Mouse (Mus musculus) gastrocnemius, adult 8-10 months (tissue): Measurements from ENCODE around the gene Ctnnd1. TPM values are rescaled to one million over a fixed set of nuclear protein-coding genes. Genes with fewer than 3 reads are reported as not detected.

ENCODE experiments used
- DNase-seq, 2 experiments: peaks; one replicate each; pipeline ENCODE4 v3.0.0; 2022; ENCODE audit warnings: low spot score in 2 of 2
- total RNA-seq, 4 experiments: library from RNA; stranded (reverse); gene quantifications; 2 replicates each; pipeline ENCODE4 v1.2.4; 2022

Gene Ctnnd1
- total RNA-seq, 4 experiments from 2014 or later = 20.7 to 26.6 (median 21.9) TPM

DNA sequence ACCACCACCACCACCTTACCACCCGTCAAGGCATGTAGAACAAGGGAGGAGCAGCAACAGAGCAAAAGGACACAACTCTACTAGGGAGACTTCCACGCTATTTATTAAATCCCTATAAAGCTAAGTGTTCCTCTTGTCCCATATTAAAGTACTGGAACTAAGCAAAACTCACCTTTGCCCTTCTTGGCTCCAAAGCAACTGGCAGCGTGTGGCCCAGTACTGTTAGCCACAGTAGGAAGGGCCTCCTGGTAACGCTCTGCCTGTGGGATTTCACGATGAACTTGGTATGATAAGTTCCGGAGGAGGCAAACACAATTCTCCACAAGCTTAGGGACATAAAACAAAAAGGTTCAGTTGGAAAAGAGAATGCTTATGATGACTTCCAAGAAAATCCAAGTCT, 37.8 kb downstream of the Ctnnd1 start:
- no peak for DNase-seq

DNA sequence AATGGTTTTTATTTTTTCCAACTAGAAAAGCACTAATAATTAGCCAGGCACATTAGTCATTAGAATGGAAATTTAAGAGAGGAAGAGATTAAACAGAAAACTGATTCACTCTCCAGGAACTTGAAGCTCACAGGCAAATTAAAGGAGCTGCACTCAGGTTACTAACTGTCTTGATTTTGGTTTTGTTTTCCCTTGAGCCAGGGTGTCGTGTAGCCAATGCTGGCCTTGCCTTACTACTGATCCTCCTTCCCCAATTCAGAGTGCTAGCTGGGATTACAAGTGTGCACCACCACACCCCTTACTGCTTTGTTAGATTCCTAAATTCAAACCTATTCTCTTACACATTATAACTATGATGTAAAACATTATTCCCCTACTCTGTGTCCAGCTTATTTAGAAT, 42.7 kb downstream of the Ctnnd1 start:
- DNase-seq = no peak

DNA sequence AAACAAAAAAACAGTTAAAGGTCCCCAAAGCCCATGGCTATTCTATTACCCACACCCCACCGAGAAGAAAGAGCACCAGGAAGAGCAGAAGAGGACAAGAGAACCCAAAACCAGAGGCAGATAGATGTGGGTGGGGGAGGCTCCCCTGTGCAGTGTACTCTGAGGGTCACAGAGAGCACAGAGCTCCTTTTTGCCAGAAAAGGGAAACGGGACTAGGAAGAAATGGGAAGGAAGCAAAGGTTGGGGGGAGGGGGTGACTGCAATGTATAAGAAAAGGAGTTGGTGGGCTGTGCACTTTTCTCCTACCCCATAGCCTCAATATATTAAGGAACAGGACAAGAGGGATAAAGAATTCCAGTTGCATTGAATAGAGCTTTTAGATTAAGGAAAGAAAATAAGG, 49.6 kb downstream of the Ctnnd1 start:
- no peak for DNase-seq

DNA sequence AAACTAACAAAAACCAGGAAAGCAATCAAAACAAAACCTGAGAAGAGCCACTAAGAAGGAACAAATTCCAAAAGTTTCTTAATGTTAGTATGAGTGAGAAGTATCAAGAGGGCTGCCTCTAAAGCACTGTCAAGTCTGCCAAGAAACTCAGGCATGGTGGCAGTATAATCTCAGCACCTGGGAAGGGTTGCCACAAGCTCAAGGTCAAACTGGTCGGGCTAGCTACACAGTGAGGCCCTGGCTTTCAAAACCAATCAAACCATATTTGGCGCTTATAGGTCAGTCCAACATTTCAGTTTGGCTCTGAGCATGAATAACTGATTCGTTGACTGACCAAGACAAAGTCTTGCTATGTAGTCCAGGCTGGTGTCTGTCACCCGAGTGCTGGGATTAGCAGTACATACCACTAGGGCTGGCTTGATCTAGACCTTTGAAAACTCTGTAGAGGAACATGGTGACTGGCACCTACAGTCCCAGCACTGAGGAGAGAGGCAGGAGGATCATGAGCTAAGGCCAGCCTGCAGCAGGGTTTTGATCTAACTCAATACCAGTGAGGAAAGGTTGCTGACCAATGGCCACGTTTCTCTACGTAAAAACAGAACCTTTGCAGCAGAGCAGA, 51.2 kb downstream of the Ctnnd1 start:
- DNase-seq = no peak

DNA sequence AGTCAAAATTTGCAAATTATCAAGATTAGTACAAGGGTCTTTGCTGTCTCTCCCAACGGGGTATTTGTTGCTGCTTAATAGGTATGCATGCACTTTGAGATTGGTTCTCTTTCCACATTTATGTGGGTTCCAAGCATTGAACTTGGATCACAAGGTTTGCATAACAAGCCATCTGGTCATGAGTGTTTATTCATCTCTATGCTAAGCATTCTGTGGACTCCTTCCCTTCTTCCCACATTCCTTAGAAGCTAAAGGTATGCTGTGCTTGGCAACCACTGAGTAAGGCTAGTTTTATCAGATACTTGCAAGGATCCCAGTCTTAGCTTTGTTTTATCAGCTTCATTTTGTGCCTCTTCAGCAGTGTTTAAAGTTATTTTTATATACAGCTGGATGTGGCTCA, 53.4 kb downstream of the Ctnnd1 start:
- DNase-seq = no peak

DNA sequence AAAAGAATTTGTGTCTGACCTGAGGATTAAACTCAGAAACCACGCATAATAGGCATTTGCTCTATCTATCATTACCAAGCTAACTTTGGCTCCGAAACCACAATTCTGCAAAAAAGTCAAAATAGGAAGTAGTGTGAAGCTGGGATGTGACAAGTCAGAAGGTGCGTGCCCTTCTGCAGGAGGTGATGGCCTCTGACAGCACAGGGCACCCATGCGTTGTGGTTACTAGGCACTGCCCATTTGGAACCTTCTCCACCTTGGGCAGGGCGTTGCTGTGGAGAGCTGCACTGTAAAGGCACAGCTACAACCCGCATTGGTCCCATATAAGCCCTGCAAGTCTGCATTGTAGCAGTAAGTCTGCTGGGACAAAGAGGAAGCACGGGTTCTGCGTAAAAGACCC, 57.8 kb downstream of the Ctnnd1 start:
- no peak for DNase-seq

DNA sequence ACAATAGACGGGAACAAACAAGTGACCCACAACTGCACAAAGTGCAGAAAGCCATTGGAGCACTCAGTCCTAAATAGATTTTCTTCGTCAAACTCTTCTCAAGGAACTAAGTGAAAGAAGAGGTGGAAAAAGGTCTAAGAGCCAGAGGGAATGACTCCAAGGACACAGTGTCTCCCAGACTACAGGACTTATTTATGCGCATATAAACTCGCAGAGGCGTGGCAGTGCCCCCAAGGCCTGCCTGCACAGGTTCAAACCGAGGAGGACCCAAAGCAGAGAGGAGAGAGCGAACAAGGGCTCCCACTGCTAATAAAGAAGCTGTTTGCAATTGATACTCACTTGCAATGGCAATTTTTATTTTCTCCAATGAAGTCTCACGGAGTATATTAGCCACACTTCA, 64.9 kb downstream of the Ctnnd1 start:
- no peak for DNase-seq

DNA sequence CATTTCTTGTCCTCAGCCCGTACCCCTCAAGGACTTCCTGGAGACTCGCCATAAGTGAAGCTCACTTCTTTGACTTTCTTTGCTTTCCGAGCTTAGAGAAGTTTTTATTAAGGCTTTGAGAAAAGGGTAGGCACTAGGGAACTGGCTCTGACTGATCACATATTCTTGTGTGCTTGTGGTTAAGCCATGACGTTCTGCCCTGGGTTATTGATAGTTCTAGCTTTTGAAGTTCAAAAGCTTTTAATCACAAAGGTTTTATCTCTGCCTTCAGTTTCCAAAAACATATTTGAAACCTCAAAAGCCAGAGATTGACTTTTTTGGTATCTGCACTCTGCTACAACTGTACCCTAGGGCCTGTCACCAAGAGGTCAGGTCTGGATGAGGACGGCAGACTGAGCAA, 68.3 kb downstream of the Ctnnd1 start:
- no peak for DNase-seq

DNA sequence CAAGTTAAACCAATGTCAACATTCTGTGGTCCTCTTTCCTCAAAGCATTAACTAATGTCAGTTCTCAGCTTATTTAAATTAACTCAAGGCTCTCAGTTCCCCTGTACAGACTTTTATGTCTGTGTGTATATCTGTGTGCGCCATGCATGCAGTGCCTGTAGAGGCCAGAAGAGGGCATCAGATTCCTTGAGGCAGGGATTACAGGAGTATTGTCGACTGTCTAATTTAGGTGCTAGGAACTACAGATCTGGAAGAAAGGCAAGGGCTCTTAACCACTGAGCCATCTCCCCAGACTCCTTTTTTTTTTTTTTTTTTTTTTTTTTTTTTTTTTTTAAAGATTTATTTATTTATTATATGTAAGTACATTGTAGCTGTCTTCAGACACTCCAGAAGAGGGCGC, 69.4 kb downstream of the Ctnnd1 start:
- DNase-seq = no peak

DNA sequence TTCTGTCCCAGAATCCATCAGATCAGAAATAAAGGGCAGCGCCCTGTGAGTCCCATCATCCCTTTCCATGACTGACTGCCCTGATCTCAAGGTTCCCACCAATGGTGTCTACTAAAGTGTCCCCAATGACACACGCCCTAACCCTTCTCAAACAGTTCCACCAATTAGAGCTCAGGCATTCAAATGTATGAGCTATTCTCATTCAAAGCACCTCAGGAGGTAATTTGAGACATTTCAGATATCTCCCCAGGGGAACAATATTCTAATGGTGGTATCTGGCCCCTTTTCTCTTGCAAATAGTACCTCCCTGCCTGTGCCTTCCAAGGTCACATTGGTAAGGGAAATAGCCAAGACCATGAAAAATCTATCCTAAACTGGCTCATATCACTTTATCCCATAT, 71.3 kb downstream of the Ctnnd1 start:
- DNase-seq = no peak

DNA sequence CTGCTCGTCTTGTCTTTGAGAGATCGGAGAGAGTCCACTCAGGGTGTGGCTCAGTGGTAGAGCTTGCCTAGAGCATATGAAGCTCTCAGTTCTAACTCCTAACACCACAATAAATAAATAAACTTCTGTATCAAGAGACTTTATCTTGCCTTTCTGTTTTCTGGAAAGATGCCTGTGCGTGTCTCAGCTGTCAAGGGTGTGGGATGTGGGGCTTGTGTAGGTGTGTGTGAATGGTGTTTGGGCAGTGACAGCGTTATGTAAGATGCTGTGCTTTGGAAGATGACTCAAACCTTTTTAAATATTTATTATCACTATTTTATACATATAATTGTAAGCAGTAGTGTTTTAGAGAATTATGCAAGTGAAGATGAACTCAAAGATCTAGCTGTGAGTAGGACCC, 76.4 kb downstream of the Ctnnd1 start:
- DNase-seq = no peak

DNA sequence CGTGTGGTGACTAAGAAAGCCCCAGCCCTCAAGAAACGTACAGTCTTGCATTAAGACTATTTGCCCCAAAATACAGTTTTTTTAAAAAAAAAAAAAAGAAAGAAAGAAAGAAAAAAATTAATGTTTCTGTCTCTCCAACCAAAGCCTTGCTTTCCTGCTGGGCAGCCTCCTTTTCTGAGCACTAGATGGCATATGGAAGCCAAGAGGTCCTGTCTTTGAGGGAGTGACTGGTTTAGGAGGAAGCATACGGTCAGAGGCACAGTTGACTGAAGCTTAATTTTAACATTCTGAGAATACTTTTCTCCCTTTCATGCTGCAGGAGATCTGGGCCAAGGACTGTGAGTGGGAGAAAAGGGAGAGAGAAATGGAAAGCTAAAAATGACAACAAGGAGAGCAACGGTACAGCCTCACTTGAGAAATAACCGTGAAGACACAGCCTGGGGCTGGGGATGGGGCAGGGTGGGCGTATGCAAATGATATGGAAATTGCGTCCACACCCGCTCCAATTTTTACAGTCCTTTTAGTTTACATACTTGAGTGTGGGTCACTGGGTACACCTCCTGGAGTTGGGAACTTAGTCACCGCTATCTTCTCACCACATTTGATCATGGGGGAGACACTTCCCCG, 93.6 kb downstream of the Ctnnd1 start:
- no peak for DNase-seq

DNA sequence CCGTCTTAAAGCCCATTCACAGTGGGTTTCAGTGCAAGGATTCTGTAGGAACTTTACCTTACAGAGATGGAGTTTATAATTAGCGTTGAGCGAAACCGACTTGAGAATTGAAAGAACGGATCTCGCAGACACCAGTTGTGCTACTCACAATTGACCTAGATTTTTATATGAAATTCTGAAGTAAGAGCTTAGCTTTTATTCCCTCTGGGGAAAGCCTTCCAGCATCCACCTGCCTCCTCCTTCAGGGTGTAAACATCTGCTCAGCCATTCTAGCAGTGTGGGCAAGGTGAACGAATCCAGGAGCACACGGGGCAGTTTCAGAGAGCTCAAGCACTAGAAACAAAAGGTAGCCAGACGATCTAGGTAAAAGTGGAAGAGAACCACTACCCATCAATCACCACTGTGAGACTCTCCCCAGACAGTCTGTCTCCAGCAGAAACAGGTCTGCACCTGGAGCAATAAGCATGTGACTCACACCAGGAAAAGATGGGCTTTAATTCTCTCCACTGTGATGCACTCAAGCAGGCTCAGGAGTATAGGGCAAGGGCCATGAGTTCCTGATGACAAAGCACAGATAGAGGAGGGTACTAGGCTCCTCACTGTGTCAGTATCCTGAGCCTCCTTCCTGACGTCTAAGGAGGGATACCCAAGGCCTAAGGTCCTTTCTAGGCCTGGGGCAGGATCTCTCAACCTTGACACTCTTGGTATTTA, 99.0 kb downstream of the Ctnnd1 start:
- DNase-seq = no peak

Other genes with a start within 250 kb of the Ctnnd1 start
- 10 to 100 TPM in 2 of 4 experiments, 1 to 10 TPM in 2; 9.7 to 11.1 (median 10.4) TPM for gene Calcrl, start 225.4 kb downstream of the Ctnnd1 start, total RNA-seq
- gene Tfpi, start 174.0 kb downstream of the Ctnnd1 start, total RNA-seq = 1 to 10 TPM; 1.7 to 3.3 (median 2.2) TPM
- gene Btbd18, start 8.3 kb upstream of the Ctnnd1 start, total RNA-seq = not detected
- 10 to 100 TPM; 13.4 to 19.9 (median 16.4) TPM for gene Selenoh, start 20.0 kb upstream of the Ctnnd1 start, total RNA-seq
- gene Gm28635, start 27.3 kb upstream of the Ctnnd1 start, total RNA-seq = 1 to 10 TPM in 1 of 4 experiments, not detected in 3; 1.4 TPM
- gene Med19, start 27.6 kb upstream of the Ctnnd1 start, total RNA-seq = 1 to 10 TPM; 6.0 to 8.0 (median 6.9) TPM
- gene Tmx2, start 28.4 kb upstream of the Ctnnd1 start, total RNA-seq = 10 to 100 TPM; 41.0 to 55.7 (median 49.0) TPM
- gene Zdhhc5, start 64.4 kb upstream of the Ctnnd1 start, total RNA-seq = 100 to 1,000 TPM in 1 of 4 experiments, 10 to 100 TPM in 3; 78.4 to 100 (median 81.7) TPM
- 1 to 10 TPM; 3.7 to 4.3 (median 4.1) TPM for gene Clp1, start 76.6 kb upstream of the Ctnnd1 start, total RNA-seq
- gene Ypel4, start 83.3 kb upstream of the Ctnnd1 start, total RNA-seq = under 1 TPM in 3 of 4 experiments, not detected in 1; 0.34 to 0.54 (median 0.54) TPM
- gene Gm19426, start 92.9 kb upstream of the Ctnnd1 start, total RNA-seq = under 1 TPM in 1 of 4 experiments, not detected in 3; 0.60 TPM
- gene Serping1, start 124.7 kb upstream of the Ctnnd1 start, total RNA-seq = 10 to 100 TPM; 22.0 to 55.1 (median 36.1) TPM
- gene Ube2l6, start 148.1 kb upstream of the Ctnnd1 start, total RNA-seq = 1 to 10 TPM; 1.5 to 3.5 (median 2.3) TPM
- gene Smtnl1, start 171.9 kb upstream of the Ctnnd1 start, total RNA-seq = 10 to 100 TPM; 46.3 to 63.9 (median 59.0) TPM
- 10 to 100 TPM; 37.9 to 51.4 (median 45.5) TPM for gene Timm10, start 176.2 kb upstream of the Ctnnd1 start, total RNA-seq
- 10 to 100 TPM in 3 of 4 experiments, 1 to 10 TPM in 1; 8.0 to 28.2 (median 14.4) TPM for gene Slc43a1, start 188.1 kb upstream of the Ctnnd1 start, total RNA-seq
- under 1 TPM in 3 of 4 experiments, not detected in 1; 0.19 to 0.62 (median 0.43) TPM for gene Rtn4rl2, start 235.9 kb upstream of the Ctnnd1 start, total RNA-seq